Mouse (Mus musculus) MEL (cell line): ENCODE data around the gene Hnrnpf. TPM values are rescaled to one million over a fixed set of nuclear protein-coding genes. Genes with fewer than 3 reads are reported as not detected.

Source experiments
- DNase-seq: peaks from one replicate; pipeline ENCODE4 v3.0.0; 2011; ENCODE audit warnings: low read depth, low spot score
- H3K27ac ChIP-seq: 2 replicates; pipeline ENCODE4 v1.5.1; 2012; ENCODE audit warnings: low read depth, mild to moderate bottlenecking, control low read depth, low read length, moderate library complexity; ENCODE audit not compliant: control insufficient read depth
- H3K27me3 ChIP-seq, 2 experiments: fragments of 150-350 bp in 1 of 2; sonication (generic) in 1 of 2; 2 replicates each; pipeline ENCODE4 v1.6.1; 2012; ENCODE audit warnings: low read length in 2 of 2, mild to moderate bottlenecking in 2 of 2, improper control_type of control experiment in 1 of 2, moderate library complexity in 1 of 2; ENCODE audit not compliant: insufficient read depth in 2 of 2, control insufficient read depth in 1 of 2
- H3K36me3 ChIP-seq, 2 experiments: 2 replicates each; pipeline ENCODE4 v1.6.1; 2012 to 2014; ENCODE audit warnings: low read length in 2 of 2, improper control_type of control experiment in 1 of 2, inconsistent platforms in 1 of 2, mild to moderate bottlenecking in 1 of 2; ENCODE audit not compliant: insufficient read depth in 2 of 2, control insufficient read depth in 1 of 2
- H3K4me1 ChIP-seq, 2 experiments: fragments of 150-350 bp in 1 of 2; sonication (generic) in 1 of 2; 2 replicates each; pipeline ENCODE4 v1.6.1; 2012; ENCODE audit warnings: low read length in 2 of 2, improper control_type of control experiment in 1 of 2, mild to moderate bottlenecking in 1 of 2; ENCODE audit not compliant: insufficient read depth in 2 of 2, control insufficient read depth in 1 of 2
- H3K4me3 ChIP-seq, 2 experiments: fragments of 150-350 bp in 1 of 2; sonication (generic) in 1 of 2; 2 replicates each; pipeline ENCODE4 v1.5.1; 2012; ENCODE audit warnings: low read depth in 2 of 2, low read length in 2 of 2, mild to moderate bottlenecking in 2 of 2, moderate library complexity in 2 of 2, control low read depth in 1 of 2, improper control_type of control experiment in 1 of 2; ENCODE audit not compliant: control insufficient read depth in 1 of 2, insufficient read depth in 1 of 2
- H3K79me2 ChIP-seq: 2 replicates; pipeline ENCODE4 v1.6.1; 2012; ENCODE audit warnings: mild to moderate bottlenecking, low read length, moderate library complexity; ENCODE audit not compliant: control insufficient read depth, poor library complexity, insufficient read depth
- H3K9ac ChIP-seq: 2 replicates; pipeline ENCODE4 v1.6.1; 2012; ENCODE audit warnings: low read depth, mild to moderate bottlenecking, control low read depth, low read length, moderate library complexity; ENCODE audit not compliant: control insufficient read depth, poor library complexity, severe bottlenecking
- H3K9me3 ChIP-seq: fragments of 150-350 bp; sonication (generic); replicated peaks from 2 replicates; pipeline ENCODE4 v1.6.1; 2012; ENCODE audit warnings: mild to moderate bottlenecking, low read length, improper control_type of control experiment, moderate library complexity; ENCODE audit not compliant: insufficient read depth
- BHLHE40 ChIP-seq: IDR thresholded peaks from 2 replicates; pipeline ENCODE4 v1.6.1; 2012; ENCODE audit warnings: low read depth, mild to moderate bottlenecking, inconsistent platforms, low read length, improper control_type of control experiment, borderline replicate concordance
- CHD1 ChIP-seq: IDR thresholded peaks from 2 replicates; pipeline ENCODE4 v1.6.1; 2012; ENCODE audit warnings: low read depth, mild to moderate bottlenecking, inconsistent platforms, low read length, improper control_type of control experiment
- CHD2 ChIP-seq: IDR thresholded peaks from 2 replicates; pipeline ENCODE4 v1.6.1; 2011; ENCODE audit warnings: low read length, improper control_type of control experiment
- CTCF ChIP-seq, 3 experiments: IDR thresholded peaks in 2 of 3; conservative IDR thresholded peaks in 1 of 3; 2 replicates each; pipeline ENCODE4 v1.5.1; 2011 to 2012; ENCODE audit warnings: low read length in 3 of 3, low read depth in 2 of 3, mild to moderate bottlenecking in 2 of 3, improper control_type of control experiment in 1 of 3, inconsistent platforms in 1 of 3, mixed read lengths in 1 of 3, moderate library complexity in 1 of 3; ENCODE audit not compliant: control insufficient read depth in 1 of 3, insufficient read depth in 1 of 3, poor library complexity in 1 of 3, severe bottlenecking in 1 of 3
- E2F4 ChIP-seq: IDR thresholded peaks from 2 replicates; pipeline ENCODE4 v1.6.1; 2011; ENCODE audit warnings: low read depth, low read length, improper control_type of control experiment, borderline replicate concordance
- EP300 ChIP-seq, 2 experiments: IDR thresholded peaks; 2 replicates each; pipeline ENCODE4 v1.6.1; 2011; ENCODE audit warnings: improper control_type of control experiment in 2 of 2, low read length in 2 of 2, low read depth in 1 of 2, mild to moderate bottlenecking in 1 of 2
- ETS1 ChIP-seq: IDR thresholded peaks from 2 replicates; pipeline ENCODE4 v1.6.1; 2012; ENCODE audit warnings: low read depth, mild to moderate bottlenecking, inconsistent platforms, low read length, improper control_type of control experiment, moderate library complexity
- GABPA ChIP-seq: IDR thresholded peaks from 2 replicates; pipeline ENCODE4 v1.6.1; 2012; ENCODE audit warnings: low read depth, mild to moderate bottlenecking, inconsistent platforms, low read length, improper control_type of control experiment, moderate library complexity
- GATA1 ChIP-seq: IDR thresholded peaks from 2 replicates; pipeline ENCODE4 v1.6.1; 2011; ENCODE audit warnings: low read depth, low read length, improper control_type of control experiment
- MAZ ChIP-seq: IDR thresholded peaks from 2 replicates; pipeline ENCODE4 v1.6.1; 2012; ENCODE audit warnings: low read depth, mild to moderate bottlenecking, inconsistent platforms, low read length, improper control_type of control experiment
- MEF2A ChIP-seq: IDR thresholded peaks from 2 replicates; pipeline ENCODE4 v1.6.1; 2014; ENCODE audit warnings: low read depth, mild to moderate bottlenecking, inconsistent platforms, low read length, improper control_type of control experiment; ENCODE audit not compliant: poor library complexity, insufficient replicate concordance, severe bottlenecking; ENCODE audit errors: extremely low read depth
- MXI1 ChIP-seq: IDR thresholded peaks from 2 replicates; pipeline ENCODE4 v1.6.1; 2011; ENCODE audit warnings: mild to moderate bottlenecking, low read depth, low read length, improper control_type of control experiment
- MYB ChIP-seq: IDR thresholded peaks from 2 replicates; pipeline ENCODE4 v1.6.1; 2011; ENCODE audit warnings: mild to moderate bottlenecking, low read depth, low read length, improper control_type of control experiment
- MYC ChIP-seq: IDR thresholded peaks from 2 replicates; pipeline ENCODE4 v1.6.1; 2011; ENCODE audit warnings: low read depth, mild to moderate bottlenecking, low read length, improper control_type of control experiment, moderate library complexity
- NRF1 ChIP-seq: IDR thresholded peaks from 2 replicates; pipeline ENCODE4 v1.6.1; 2014; ENCODE audit warnings: low read depth, mild to moderate bottlenecking, inconsistent platforms, low read length, improper control_type of control experiment, moderate library complexity; ENCODE audit not compliant: poor library complexity, insufficient read depth, severe bottlenecking
- POLR2A ChIP-seq, 2 experiments: IDR thresholded peaks; 2 replicates each; pipeline ENCODE4 v1.6.1; 2011 to 2012; ENCODE audit warnings: low read length in 2 of 2, mild to moderate bottlenecking in 2 of 2, control low read depth in 1 of 2, improper control_type of control experiment in 1 of 2, low read depth in 1 of 2, moderate library complexity in 1 of 2; ENCODE audit not compliant: control insufficient read depth in 1 of 2, insufficient read depth in 1 of 2, poor library complexity in 1 of 2
- POLR2AphosphoS5 ChIP-seq: IDR thresholded peaks from 2 replicates; pipeline ENCODE4 v1.6.1; 2012; ENCODE audit warnings: low read depth, borderline replicate concordance, mild to moderate bottlenecking, inconsistent platforms, low read length, moderate library complexity, mixed read lengths
- RAD21 ChIP-seq: IDR thresholded peaks from 2 replicates; pipeline ENCODE4 v1.6.1; 2011; ENCODE audit warnings: mild to moderate bottlenecking, low read depth, low read length, improper control_type of control experiment
- SMC3 ChIP-seq: IDR thresholded peaks from 2 replicates; pipeline ENCODE4 v1.6.1; 2011; ENCODE audit warnings: low read depth, low read length, improper control_type of control experiment
- TBP ChIP-seq: IDR thresholded peaks from 2 replicates; pipeline ENCODE4 v1.8.0; 2011; ENCODE audit warnings: low read depth, low read length, improper control_type of control experiment
- USF1 ChIP-seq: IDR thresholded peaks from 2 replicates; pipeline ENCODE4 v1.6.1; 2014; ENCODE audit warnings: low read depth, mild to moderate bottlenecking, inconsistent platforms, low read length, improper control_type of control experiment, moderate library complexity
- USF2 ChIP-seq, 2 experiments: IDR thresholded peaks; 2 replicates each; pipeline ENCODE4 v1.6.1; 2011 to 2012; ENCODE audit warnings: improper control_type of control experiment in 2 of 2, low read length in 2 of 2, borderline replicate concordance in 1 of 2, inconsistent platforms in 1 of 2, low read depth in 1 of 2, mild to moderate bottlenecking in 1 of 2; ENCODE audit not compliant: insufficient read depth in 1 of 2
- polyA plus RNA-seq, 2 experiments: library from polyadenylated mRNA; stranded (reverse) in 1 of 2; unstranded in 1 of 2; fragments of >175 nt in 1 of 2; fragments of >200 nt in 1 of 2; gene quantifications; 2 replicates each; pipeline versions ENCODE4 v1.2.1 to v1.2.4; 2012; ENCODE audit warnings: low replicate concordance in 2 of 2, low read depth in 1 of 2; ENCODE audit not compliant: insufficient read length in 2 of 2, insufficient read depth in 1 of 2, missing spikeins in 1 of 2
- total RNA-seq: library from RNA; depleted of rRNA; stranded (reverse); fragments of 300-350 nt; gene quantifications from 2 replicates; pipeline ENCODE4 v1.2.3, GENCODE M21; 2012

Hnrnpf gene
- total and polyA plus RNA-seq, 3 experiments: 722 to 2,287 (median 882) TPM

- Histone ChIP-seq H3K9ac (peak within 1 kb of the TSS; percentile 71), H3K9me3 (no peaks in the 10 kb centered on the region), H3K36me3 (peaks cover 0 to 10% of the 10 kb centered on the region in 2 experiments; a peak in 2 of 4 replicates), H3K4me1 (peaks cover 0 to 3% of the 10 kb centered on the region in 2 experiments; a peak in 1 of 4 replicates), H3K27ac (peak within 1 kb of the TSS; percentile 70), H3K4me3 (peak within 1 kb of the TSS; percentile 69 to 87), H3K79me2 (peaks cover 2% of the 10 kb centered on the region; the same call in 1 of the 2 replicates), H3K27me3 (no peaks in the 10 kb centered on the region)
- DNase-seq: peak; percentile 72
- TF ChIP-seq USF1 (no peak), POLR2AphosphoS5 (no peak), POLR2A (IDR thresholded peaks at IDR 0.05; ENCODE audit: control insufficient read depth in 1 of 2, insufficient read depth in 1 of 2, low read depth in 1 of 2, low read length in 2 of 2, poor library complexity in 1 of 2) (0 out of 4 replicates have a peak, but pooled peaks of 1 of the 2 experiments have one; percentile 31)
These were observed 38.3 kb upstream of the Hnrnpf start, which contains the start of gene Zfp239 for GRCm38 (mm10) chr6:117861848-117862247. Gene Zfp239, plus strand, starts transcription at chr6:117862100.

GRCm38 (mm10) chr6:117862465-117862864 lies 37.7 kb upstream of the Hnrnpf start:
- Histone ChIP-seq H3K4me1 (peaks cover 0 to 3% of the 10 kb centered on the region in 2 experiments; a peak in 1 of 4 replicates), H3K27ac (peak overlapping the region; percentile 70), H3K4me3 (peak overlapping the region; percentile 69 to 87), H3K79me2 (peaks cover 2% of the 10 kb centered on the region; the same call in 1 of the 2 replicates), H3K9me3 (no peaks in the 10 kb centered on the region), H3K9ac (peak overlapping the region; percentile 65), H3K27me3 (no peaks in the 10 kb centered on the region), H3K36me3 (peaks cover 0 to 10% of the 10 kb centered on the region in 2 experiments; a peak in 2 of 4 replicates)
- peak; percentile 55 for DNase-seq
- TF ChIP-seq TBP: no peak
- no peak for TF ChIP-seq SMC3
- 0 out of 2 replicates have a peak, but pooled peaks have one; percentile 23 for TF ChIP-seq E2F4
- no peak for TF ChIP-seq CHD1
- TF ChIP-seq CHD2: no peak
- peak in 1 of 2 experiments; percentile 16; a peak in 1 of 4 replicates for TF ChIP-seq EP300 (IDR thresholded peaks at IDR 0.05; ENCODE audit: low read depth in 1 of 2, low read length in 2 of 2)
- TF ChIP-seq GATA1: 0 out of 2 replicates have a peak, but pooled peaks have one; percentile 9
- peak; percentile 44; the same call in 1 of the 2 replicates for TF ChIP-seq NRF1
- TF ChIP-seq ETS1: no peak

GRCm38 (mm10) chr6:117862899-117863620 lies 37.1 kb upstream of the Hnrnpf start:
- H3K27me3 ChIP-seq: no peaks in the 10 kb centered on the region
- peak overlapping the region; percentile 70 for H3K27ac ChIP-seq
- no peaks in the 10 kb centered on the region for H3K9me3 ChIP-seq
- H3K79me2 ChIP-seq: peaks cover 2% of the 10 kb centered on the region; the same call in 1 of the 2 replicates
- H3K4me3 ChIP-seq: peak overlapping the region; percentile 69 to 87
- H3K9ac ChIP-seq: peak overlapping the region; percentile 71
- DNase-seq: peak; percentile 93
- H3K36me3 ChIP-seq: peaks cover 0 to 10% of the 10 kb centered on the region in 2 experiments; a peak in 2 of 4 replicates
- H3K4me1 ChIP-seq: peaks cover 0 to 3% of the 10 kb centered on the region in 2 experiments; a peak in 1 of 4 replicates
- TF ChIP-seq USF1: no peak
- no peak for TF ChIP-seq USF2 (IDR thresholded peaks at IDR 0.05; ENCODE audit: borderline replicate concordance in 1 of 2, insufficient read depth in 1 of 2, low read depth in 1 of 2, low read length in 2 of 2)
- no peak for TF ChIP-seq GATA1
- peak; percentile 89 for TF ChIP-seq MYC
- TF ChIP-seq CTCF (IDR thresholded peaks at IDR 0.05 in 2 of 3, conservative IDR thresholded peaks at IDR 0.05 in 1 of 3; ENCODE audit: control insufficient read depth in 1 of 3, insufficient read depth in 1 of 3, low read depth in 2 of 3, low read length in 3 of 3, poor library complexity in 1 of 3, severe bottlenecking in 1 of 3): no peak
- no peak for TF ChIP-seq E2F4
- TF ChIP-seq GABPA: no peak
- TF ChIP-seq MYB: no peak
- TF ChIP-seq EP300 (IDR thresholded peaks at IDR 0.05; ENCODE audit: low read depth in 1 of 2, low read length in 2 of 2): no peak
- TF ChIP-seq MAZ: peak; percentile 97
- TF ChIP-seq MXI1: peak; percentile 86
- no peak for TF ChIP-seq MEF2A
- TF ChIP-seq POLR2AphosphoS5: no peak
- TF ChIP-seq RAD21: no peak
- TF ChIP-seq BHLHE40: no peak
